Mouse (Mus musculus) B cell, adult 62 days (primary cell): ENCODE data around the gene Gm10118. TPM values are rescaled to one million over a fixed set of nuclear protein-coding genes. Genes with fewer than 3 reads are reported as not detected.

Experiments
- total RNA-seq: library from RNA; stranded (reverse); gene quantifications from 4 replicates; pipeline ENCODE4 v1.2.4, GENCODE M21; 2023

The Gm10118 gene
- total RNA-seq = not detected in 4 replicates

GRCm38 (mm10) chr10:63927334-63927733 is at the start of gene Gm10118:
Gene Gm10118, minus strand, starts transcription at chr10:63927434.

Other genes starting within 250 kb of the Gm10118 start
- not detected in 4 replicates for gene Lrrtm3, start 162.8 kb upstream of the Gm10118 start, total RNA-seq